Mouse (Mus musculus) midbrain, embryonic 13.5 days (tissue): ENCODE measurements at regions not wholly inside any gene's neighbourhood (a gene's known extent, or its start where the extent isn't known, plus 50 kb on each side); places are given as distances from the start of the nearest gene placed in this dataset.
A peak's percentile ranks its signal among the peaks of the same experiment; 100 is the strongest.

Experiments
- ATAC-seq: fragments of 200-750 bp; cut with Nextera tagmentation; 2 replicates; pipeline ENCODE4 v1.8.0; 2017; ENCODE audit warnings: mild to moderate bottlenecking, moderate TSS enrichment, moderate library complexity
- H3K27ac ChIP-seq: fragments of 300-500 bp; sonication (generic); 2 replicates; pipeline ENCODE4 v1.5.1; 2015; ENCODE audit warnings: inconsistent platforms, mild to moderate bottlenecking, moderate library complexity
- H3K27me3 ChIP-seq: fragments of 300-500 bp; sonication (generic); 2 replicates; pipeline ENCODE4 v1.6.1; 2015; ENCODE audit warnings: mild to moderate bottlenecking, inconsistent platforms
- H3K36me3 ChIP-seq: fragments of 300-500 bp; sonication (generic); 2 replicates; pipeline ENCODE4 v1.6.1; 2015; ENCODE audit warnings: mild to moderate bottlenecking, inconsistent platforms
- H3K4me1 ChIP-seq: fragments of 300-500 bp; sonication (generic); replicated peaks from 2 replicates; pipeline ENCODE4 v1.6.1; 2015; ENCODE audit warnings: inconsistent platforms
- H3K4me2 ChIP-seq: fragments of 300-500 bp; sonication (generic); replicated peaks from 2 replicates; pipeline ENCODE4 v1.6.1; 2015; ENCODE audit warnings: moderate library complexity, mild to moderate bottlenecking, inconsistent platforms
- H3K4me3 ChIP-seq: fragments of 300-500 bp; sonication (generic); replicated peaks from 2 replicates; pipeline ENCODE4 v1.5.1; 2015; ENCODE audit warnings: mild to moderate bottlenecking, inconsistent platforms
- H3K9ac ChIP-seq: fragments of 300-500 bp; sonication (generic); replicated peaks from 2 replicates; pipeline ENCODE4 v1.6.1; 2015; ENCODE audit warnings: mild to moderate bottlenecking, inconsistent platforms
- H3K9me3 ChIP-seq: fragments of 300-500 bp; sonication (generic); 2 replicates; pipeline ENCODE4 v1.6.1; 2016; ENCODE audit warnings: mild to moderate bottlenecking, inconsistent platforms
- WGBS: fragments of 180-500 bp; shearing (Covaris S2); methylation state at CpG from one replicate; pipeline ENCODE4 v1.1.7; 2015; 5-methylcytosine and 5-hydroxymethylcytosine counted together

- peaks cover 3% of the 10 kb centered on the region; the same call in 1 of the 2 replicates for H3K27me3 ChIP-seq
Observed at GRCm38 (mm10) chr1:90360065-90360464, 156.3 kb downstream of the Ackr3 start.

DNA sequence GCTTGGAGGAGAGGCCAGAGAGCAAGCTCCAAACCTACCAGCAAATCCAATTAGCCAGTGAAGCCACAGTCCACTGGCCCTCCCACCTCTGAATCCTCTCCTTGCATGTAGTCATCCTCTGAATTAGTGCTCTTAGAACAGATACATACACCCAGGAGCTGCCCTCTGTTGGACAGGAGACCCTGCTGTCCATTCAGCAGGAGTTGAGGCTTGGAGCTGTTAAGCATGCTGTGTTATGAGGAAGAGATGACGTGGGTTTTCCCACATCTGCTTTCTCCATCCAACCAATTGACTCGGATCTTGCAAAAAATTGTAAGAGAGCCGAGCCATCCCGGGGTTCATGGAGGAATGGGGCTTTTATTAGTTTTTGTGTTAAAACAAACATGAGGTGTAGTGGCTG, 160.7 kb downstream of the Ackr3 start:
- no peak for ATAC-seq
- H3K36me3 ChIP-seq = no peaks in the 10 kb centered on the region
- no peak overlapping the region for H3K27ac ChIP-seq
- no peaks in the 10 kb centered on the region; the same call in 1 of the 2 replicates for H3K27me3 ChIP-seq
- no peak overlapping the region for H3K4me3 ChIP-seq
- H3K4me2 ChIP-seq = no peak overlapping the region
- no peak overlapping the region for H3K9ac ChIP-seq
- no peaks in the 10 kb centered on the region for H3K9me3 ChIP-seq
- H3K4me1 ChIP-seq = no peaks in the 10 kb centered on the region
- WGBS = 82% methylated on average over 4 of the region's 4 CpGs

More at GRCm38 (mm10) chr1:90360065-90360464, 156.3 kb downstream of the Ackr3 start:
- no peak for ATAC-seq
- no peaks in the 10 kb centered on the region for H3K4me1 ChIP-seq
- H3K36me3 ChIP-seq = no peaks in the 10 kb centered on the region
- H3K9me3 ChIP-seq = no peaks in the 10 kb centered on the region
- no peak overlapping the region for H3K4me3 ChIP-seq
- H3K4me2 ChIP-seq = no peak overlapping the region
- no peak overlapping the region for H3K9ac ChIP-seq
- H3K27ac ChIP-seq = no peak overlapping the region
- WGBS = 87% methylated on average over 3 of the region's 3 CpGs

GRCm38 (mm10) chr1:90368581-90368980, 164.8 kb downstream of the Ackr3 start:
- no peak for ATAC-seq
- Histone ChIP-seq H3K9me3 (no peaks in the 10 kb centered on the region), H3K27ac (no peak overlapping the region), H3K27me3 (no peaks in the 10 kb centered on the region; the same call in 1 of the 2 replicates), H3K4me1 (no peaks in the 10 kb centered on the region), H3K4me3 (no peak overlapping the region), H3K36me3 (no peaks in the 10 kb centered on the region), H3K4me2 (no peak overlapping the region), H3K9ac (no peak overlapping the region)
- WGBS = 90% methylated on average over 10 of the region's 10 CpGs

GRCm38 (mm10) chr1:90369287-90369686, 165.5 kb downstream of the Ackr3 start:
- WGBS = 77% methylated on average over 2 of the region's 2 CpGs

GRCm38 (mm10) chr1:90370766-90371165, 167.0 kb downstream of the Ackr3 start:
- Histone ChIP-seq H3K4me1 (0 out of 2 replicates have a peak, but pooled peaks cover 10% of the 10 kb centered on the region), H3K4me3 (no peak overlapping the region), H3K27ac (no peak overlapping the region), H3K4me2 (no peak overlapping the region), H3K36me3 (no peaks in the 10 kb centered on the region), H3K9ac (no peak overlapping the region), H3K9me3 (no peaks in the 10 kb centered on the region), H3K27me3 (no peaks in the 10 kb centered on the region)
- 80% methylated on average over 5 of the region's 5 CpGs for WGBS
- ATAC-seq = no peak

More at GRCm38 (mm10) chr1:90369287-90369686, 165.5 kb downstream of the Ackr3 start:
- Histone ChIP-seq H3K4me2 (no peak overlapping the region), H3K9ac (no peak overlapping the region), H3K36me3 (no peaks in the 10 kb centered on the region), H3K9me3 (no peaks in the 10 kb centered on the region), H3K27ac (no peak overlapping the region), H3K27me3 (no peaks in the 10 kb centered on the region), H3K4me3 (no peak overlapping the region), H3K4me1 (0 out of 2 replicates have a peak, but pooled peaks cover 3% of the 10 kb centered on the region)
- no peak for ATAC-seq

GRCm38 (mm10) chr1:90373001-90373400, 169.2 kb downstream of the Ackr3 start:
- no peak for ATAC-seq
- Histone ChIP-seq H3K4me2 (no peak overlapping the region), H3K4me1 (0 out of 2 replicates have a peak, but pooled peaks cover 10% of the 10 kb centered on the region), H3K27me3 (no peaks in the 10 kb centered on the region), H3K9me3 (no peaks in the 10 kb centered on the region), H3K4me3 (no peak overlapping the region), H3K9ac (no peak overlapping the region), H3K27ac (no peak overlapping the region), H3K36me3 (no peaks in the 10 kb centered on the region)
- WGBS = 68% methylated on average over 5 of the region's 5 CpGs

- Histone ChIP-seq H3K4me2 (no peak overlapping the region), H3K9me3 (no peaks in the 10 kb centered on the region), H3K27ac (peak overlapping the region; percentile 47), H3K4me3 (no peak overlapping the region), H3K36me3 (no peaks in the 10 kb centered on the region), H3K27me3 (no peaks in the 10 kb centered on the region), H3K9ac (no peak overlapping the region), H3K4me1 (0 out of 2 replicates have a peak, but pooled peaks cover 10% of the 10 kb centered on the region)
- peak; percentile 58 for ATAC-seq
- 75% methylated on average over 12 of the region's 12 CpGs for WGBS
Observed at GRCm38 (mm10) chr1:90374517-90374916, 170.7 kb downstream of the Ackr3 start.

DNA sequence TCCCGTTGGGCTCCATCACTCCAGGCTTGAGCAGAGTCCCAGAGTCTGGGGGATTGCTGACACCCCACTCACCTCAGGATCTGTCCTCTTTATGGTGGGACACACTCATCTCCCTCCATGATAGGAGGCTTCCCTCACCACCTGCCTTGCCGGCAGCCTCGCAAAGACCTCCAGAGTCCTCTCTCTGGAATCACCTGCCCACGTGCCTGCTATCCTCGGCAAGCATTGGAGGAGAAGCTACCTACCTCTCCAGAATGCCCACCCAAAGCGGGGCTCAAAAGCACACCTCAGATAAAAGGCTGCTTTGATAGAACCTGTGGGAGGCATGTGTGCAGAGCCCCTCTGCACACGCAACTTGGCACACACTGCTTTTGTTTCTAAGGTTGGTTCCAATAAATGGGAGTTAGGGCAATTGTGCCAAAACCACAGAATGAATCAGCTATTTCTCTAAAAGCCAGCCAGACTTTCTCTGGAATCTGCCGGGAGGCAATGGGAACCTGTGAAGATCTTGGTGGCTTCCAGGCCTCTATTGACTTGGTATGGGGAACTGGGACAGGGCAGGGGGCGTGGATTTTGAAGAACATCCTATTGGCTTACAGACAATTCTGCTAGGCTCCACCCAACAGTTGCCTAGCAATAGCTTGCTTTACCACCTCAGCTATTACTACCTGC, 176.4 kb downstream of the Ackr3 start:
- H3K27ac ChIP-seq = no peak overlapping the region
- 89% methylated on average over 9 of the region's 9 CpGs for WGBS
- H3K4me1 ChIP-seq = no peaks in the 10 kb centered on the region
- H3K4me3 ChIP-seq = no peak overlapping the region
- no peaks in the 10 kb centered on the region for H3K27me3 ChIP-seq
- H3K9ac ChIP-seq = no peak overlapping the region
- H3K4me2 ChIP-seq = no peak overlapping the region
- H3K36me3 ChIP-seq = no peaks in the 10 kb centered on the region
- no peak for ATAC-seq
- no peaks in the 10 kb centered on the region for H3K9me3 ChIP-seq

GRCm38 (mm10) chr1:90382941-90383470, 179.2 kb downstream of the Ackr3 start:
- H3K36me3 ChIP-seq = no peaks in the 10 kb centered on the region
- no peak overlapping the region for H3K9ac ChIP-seq
- no peak overlapping the region for H3K4me2 ChIP-seq
- WGBS = 81% methylated on average over 11 of the region's 11 CpGs
- H3K4me3 ChIP-seq = no peak overlapping the region
- H3K4me1 ChIP-seq = no peaks in the 10 kb centered on the region
- no peaks in the 10 kb centered on the region for H3K27me3 ChIP-seq
- no peaks in the 10 kb centered on the region for H3K9me3 ChIP-seq
- no peak for ATAC-seq
- H3K27ac ChIP-seq = no peak overlapping the region

- Histone ChIP-seq H3K4me3 (no peak overlapping the region), H3K9ac (no peak overlapping the region), H3K9me3 (no peaks in the 10 kb centered on the region), H3K27ac (no peak overlapping the region), H3K27me3 (no peaks in the 10 kb centered on the region), H3K4me1 (no peaks in the 10 kb centered on the region), H3K36me3 (no peaks in the 10 kb centered on the region), H3K4me2 (no peak overlapping the region)
- ATAC-seq = no peak
- 87% methylated on average over 4 of the region's 4 CpGs for WGBS
Observed at GRCm38 (mm10) chr1:90385024-90385423, 181.2 kb downstream of the Ackr3 start.

GRCm38 (mm10) chr1:90386792-90387191, 183.0 kb downstream of the Ackr3 start:
- H3K27me3 ChIP-seq = no peaks in the 10 kb centered on the region
- no peaks in the 10 kb centered on the region for H3K36me3 ChIP-seq
- no peaks in the 10 kb centered on the region for H3K4me1 ChIP-seq
- H3K4me2 ChIP-seq = no peak overlapping the region
- H3K4me3 ChIP-seq = no peak overlapping the region
- H3K9ac ChIP-seq = no peak overlapping the region
- no peak overlapping the region for H3K27ac ChIP-seq
- ATAC-seq = no peak
- WGBS = 89% methylated on average over 7 of the region's 7 CpGs
- no peaks in the 10 kb centered on the region for H3K9me3 ChIP-seq

- Histone ChIP-seq H3K9ac (no peak overlapping the region), H3K36me3 (no peaks in the 10 kb centered on the region), H3K4me2 (no peak overlapping the region), H3K27ac (no peak overlapping the region), H3K4me1 (0 out of 2 replicates have a peak, but pooled peaks cover 4% of the 10 kb centered on the region), H3K9me3 (no peaks in the 10 kb centered on the region), H3K27me3 (no peaks in the 10 kb centered on the region), H3K4me3 (no peak overlapping the region)
- WGBS = 90% methylated on average over 7 of the region's 7 CpGs
- ATAC-seq = no peak
Observed at GRCm38 (mm10) chr1:90390422-90390821, 186.6 kb downstream of the Ackr3 start.
